ENCODE assay signal across 8 mouse cellular contexts in the genomic region with DNA sequence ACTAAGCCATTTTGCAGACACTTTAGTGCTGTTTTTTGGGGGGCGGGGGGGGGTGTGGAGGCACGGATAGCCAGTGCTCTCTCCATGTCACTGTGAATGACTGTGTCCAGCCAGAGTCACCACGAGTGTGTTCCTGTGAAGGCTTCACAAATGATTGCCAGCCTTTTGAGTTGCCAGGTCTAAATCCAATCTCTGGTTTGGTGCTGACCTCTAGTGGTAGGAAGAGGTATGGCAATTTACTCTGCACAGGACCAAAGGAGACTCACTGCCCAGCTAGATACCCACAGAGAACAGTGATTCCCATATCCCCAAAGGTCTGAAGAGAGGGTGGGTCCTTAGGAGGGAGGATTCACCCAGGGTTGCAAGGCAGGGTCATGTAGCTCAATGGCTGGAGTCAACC. TPM values are rescaled to one million over a fixed set of nuclear protein-coding genes. Genes with fewer than 3 reads are reported as not detected.
DNase-seq lines count a peak whose midpoint lies in the region; ATAC-seq and TF ChIP-seq lines count a peak whose summit lies in the region.

No protein-coding gene starts in this region.

- H3K4me2 ChIP-seq in hindbrain, embryonic 11.5 days (replicated peaks; ENCODE audit: low read depth, low read length), result no peak overlapping the region
- H3K4me2 ChIP-seq in lung, embryonic 16.5 days (ENCODE audit: low read depth, low read length), result no peak overlapping the region

- H3K9ac ChIP-seq in hindbrain, embryonic 11.5 days (ENCODE audit: low read depth, low read length), result no peak overlapping the region
- H3K9ac ChIP-seq in lung, embryonic 16.5 days (ENCODE audit: low read length), result no peak overlapping the region

- H3K27ac ChIP-seq in embryonic facial prominence, embryonic 10.5 days (replicated peaks), result no peak overlapping the region
- no peak overlapping the region for H3K27ac ChIP-seq in hindbrain, embryonic 11.5 days (ENCODE audit: low read depth, low read length)
- no peak overlapping the region for H3K27ac ChIP-seq in lung, embryonic 16.5 days (ENCODE audit: low read length)

- H3K4me1 ChIP-seq in G1E (ENCODE audit: insufficient read depth, low read depth, low read length), result peaks cover 12% of the 10 kb centered on the region
- peaks cover 36% of the 10 kb centered on the region for H3K4me1 ChIP-seq in embryonic facial prominence, embryonic 10.5 days
- H3K4me1 ChIP-seq in hindbrain, embryonic 11.5 days (replicated peaks; ENCODE audit: control insufficient read depth, insufficient read depth, low read length), result peaks cover 5% of the 10 kb centered on the region
- H3K4me1 ChIP-seq in lung, embryonic 16.5 days (replicated peaks; ENCODE audit: control insufficient read depth, insufficient read depth, low read length), result no peaks in the 10 kb centered on the region

- WGBS in embryonic facial prominence, embryonic 10.5 days, result 0% methylated on average over 3 of the region's 3 CpGs
- 0% methylated on average over 3 of the region's 3 CpGs for WGBS in hindbrain, embryonic 11.5 days
- 0% methylated on average over 3 of the region's 3 CpGs for WGBS in lung, embryonic 16.5 days

- no peaks in the 10 kb centered on the region for H3K9me3 ChIP-seq in G1E (replicated peaks)
- no peaks in the 10 kb centered on the region for H3K9me3 ChIP-seq in embryonic facial prominence, embryonic 10.5 days
- no peaks in the 10 kb centered on the region for H3K9me3 ChIP-seq in hindbrain, embryonic 11.5 days (ENCODE audit: control insufficient read depth, low read length)
- H3K9me3 ChIP-seq in lung, embryonic 16.5 days (ENCODE audit: control insufficient read depth, low read length), result no peaks in the 10 kb centered on the region

- ATAC-seq in G1E (ENCODE audit: extremely low read depth, insufficient number of reproducible peaks, low FRiP score, poor library complexity, severe bottlenecking), result peak; percentile 15; the same call in 1 of the 2 replicates
- peak; percentile 43 for ATAC-seq in hindbrain, embryonic 11.5 days (ENCODE audit: low FRiP score)
- ATAC-seq in lung, embryonic 16.5 days (ENCODE audit: low read depth), result peak; percentile 37; the same call in 1 of the 2 replicates

- H3K36me3 ChIP-seq in G1E (replicated peaks), result no peaks in the 10 kb centered on the region
- no peaks in the 10 kb centered on the region for H3K36me3 ChIP-seq in embryonic facial prominence, embryonic 10.5 days (replicated peaks)
- H3K36me3 ChIP-seq in hindbrain, embryonic 11.5 days (ENCODE audit: control insufficient read depth, insufficient read depth, low read length), result no peaks in the 10 kb centered on the region
- H3K36me3 ChIP-seq in lung, embryonic 16.5 days (ENCODE audit: control insufficient read depth, insufficient read depth, low read length), result no peaks in the 10 kb centered on the region

- DNase-seq in G1E (ENCODE audit: low spot score), result peak; percentile 65
- peak; percentile 23 for DNase-seq in adrenal gland, postnatal 25 days
- peak; percentile 73 for DNase-seq in embryonic facial prominence, embryonic 10.5 days (ENCODE audit: low spot score)
- DNase-seq in hindbrain, embryonic 11.5 days (ENCODE audit: low spot score), result peak; percentile 89
- peak; percentile 69 to 93 for DNase-seq in layer of hippocampus, adult 18-20 months (ENCODE audit: low spot score in 2 of 2)
- DNase-seq in retina, postnatal 1 day, result peak; percentile 91
- peak; percentile 55 to 61 for DNase-seq in urinary bladder, postnatal 36 days (ENCODE audit: low spot score in 2 of 2)

- H3K27me3 ChIP-seq in G1E (ENCODE audit: insufficient read depth, low read length), result peaks cover 44% of the 10 kb centered on the region
- no peaks in the 10 kb centered on the region for H3K27me3 ChIP-seq in embryonic facial prominence, embryonic 10.5 days (replicated peaks; ENCODE audit: low read depth, poor library complexity, severe bottlenecking)
- H3K27me3 ChIP-seq in hindbrain, embryonic 11.5 days (ENCODE audit: control insufficient read depth, insufficient read depth, low read length), result no peaks in the 10 kb centered on the region
- no peaks in the 10 kb centered on the region for H3K27me3 ChIP-seq in lung, embryonic 16.5 days (ENCODE audit: control insufficient read depth, insufficient read depth, low read depth, low read length)

- H3K4me3 ChIP-seq in G1E (ENCODE audit: low read depth, low read length), result no peak overlapping the region
- no peak overlapping the region for H3K4me3 ChIP-seq in embryonic facial prominence, embryonic 10.5 days
- H3K4me3 ChIP-seq in hindbrain, embryonic 11.5 days (ENCODE audit: low read depth, low read length), result no peak overlapping the region
- H3K4me3 ChIP-seq in lung, embryonic 16.5 days (ENCODE audit: low read length), result no peak overlapping the region

- TF ChIP-seq CTCF in G1E (IDR thresholded peaks at IDR 0.05; ENCODE audit: low read depth, low read length), result peak; percentile 92

RNA-seq across cellular contexts. Expression of gene Klhl35, which starts 15.1 kb away (rescaled TPM):
- total RNA-seq in G1E (2014; fragmentation: Nextera tagmentation) (not detected in 2 replicates), G1E (2017) (not detected in 2 replicates)
- not detected in 2 replicates for polyA plus RNA-seq in G1E (2012)
- 0.43 and 1.5 TPM in 2 replicates for total RNA-seq in adrenal gland, postnatal 25 days (2021)
- 1.4 and 2.3 TPM in 2 replicates for polyA plus RNA-seq in embryonic facial prominence, embryonic 10.5 days (2016; fragmentation: Nextera tagmentation; extraction: Ambion mirVana)
- 30.3 and 35.7 TPM in 2 replicates for polyA plus RNA-seq in hindbrain, embryonic 11.5 days (2014; fragmentation: Nextera tagmentation; extraction: Ambion mirVana)
- total RNA-seq in layer of hippocampus, adult 18-20 months (2021), result 1 to 10 TPM; 2.2 to 2.3 TPM
- 0.24 and 0.30 TPM in 2 replicates for polyA plus RNA-seq in lung, embryonic 16.5 days (2015; fragmentation: Nextera tagmentation; extraction: Ambion mirVana)

RNA-seq across cellular contexts. Expression of gene Rps3, which starts 32.8 kb away (rescaled TPM):
- total RNA-seq in G1E (2014; fragmentation: Nextera tagmentation) (437 and 482 TPM in 2 replicates), G1E (2017) (2,538 and 2,989 TPM in 2 replicates)
- polyA plus RNA-seq in G1E (2012), result 399 and 541 TPM in 2 replicates
- 552 and 603 TPM in 2 replicates for total RNA-seq in adrenal gland, postnatal 25 days (2021)
- polyA plus RNA-seq in embryonic facial prominence, embryonic 10.5 days (2016; fragmentation: Nextera tagmentation; extraction: Ambion mirVana), result 769 and 805 TPM in 2 replicates
- 696 and 707 TPM in 2 replicates for polyA plus RNA-seq in hindbrain, embryonic 11.5 days (2014; fragmentation: Nextera tagmentation; extraction: Ambion mirVana)
- 100 to 1,000 TPM; 288 to 291 TPM for total RNA-seq in layer of hippocampus, adult 18-20 months (2021)
- 818 and 826 TPM in 2 replicates for polyA plus RNA-seq in lung, embryonic 16.5 days (2015; fragmentation: Nextera tagmentation; extraction: Ambion mirVana)

Comparison
In these comparisons a context has a peak if more than half of its experiments do, and no peak if none do; other contexts are left out.
1. DNase-seq: peak in every context shown above with its lines; median percentile 91 in retina, postnatal 1 day; 89 in hindbrain, embryonic 11.5 days; 81 in layer of hippocampus, adult 18-20 months; 73 in embryonic facial prominence, embryonic 10.5 days; 65 in G1E; 58 in urinary bladder, postnatal 36 days; 23 in adrenal gland, postnatal 25 days.